Mouse (Mus musculus) kidney, postnatal 36 days (tissue): ENCODE data around the gene Il13ra1.
A peak's percentile ranks its signal among the peaks of the same experiment; 100 is the strongest.

Source experiments
- DNase-seq, 2 experiments: peaks; one replicate each; pipeline ENCODE4 v3.0.0; 2021 to 2022; ENCODE audit warnings: mixed read lengths in 2 of 2

Gene Il13ra1

DNA sequence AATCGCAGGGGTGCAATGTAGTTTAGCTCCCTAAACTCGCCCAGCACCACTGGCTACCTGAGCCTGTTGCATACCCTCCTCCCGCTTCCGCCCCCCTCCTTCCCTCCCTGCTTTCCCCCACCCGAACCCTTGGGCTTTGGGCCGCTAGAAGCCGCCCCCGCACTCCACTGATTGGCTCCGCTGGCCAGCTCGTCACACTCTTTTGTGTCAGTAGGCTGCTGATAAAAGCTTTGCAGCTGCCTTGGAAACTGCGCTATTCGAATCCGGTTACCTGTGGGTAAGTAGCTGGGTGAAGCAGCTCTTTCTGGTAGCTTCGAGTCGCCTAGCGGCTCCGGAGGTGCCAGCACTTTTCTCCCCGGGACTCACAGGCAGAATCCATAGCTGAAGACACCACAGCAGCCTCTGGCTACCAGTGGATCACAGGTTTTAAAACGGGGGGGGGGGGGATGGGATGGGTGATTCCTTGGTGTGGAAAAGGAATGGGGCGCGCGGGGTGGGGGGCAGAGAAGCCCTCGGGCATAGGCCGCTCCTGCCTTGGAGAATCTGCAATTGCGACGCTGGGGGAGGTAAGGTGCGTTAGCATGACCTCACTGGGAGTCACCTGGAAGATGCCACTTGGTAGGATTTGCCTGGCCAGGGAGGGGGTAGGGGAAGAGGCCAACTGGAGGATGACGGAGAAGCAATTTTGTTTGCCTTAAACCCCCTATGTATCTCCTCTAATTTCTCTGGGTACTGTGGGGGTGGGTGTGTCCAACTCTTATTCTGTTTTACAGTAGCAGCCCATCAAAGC, 84.0 kb downstream of the Il13ra1 start, which contains the start of gene Zcchc12:
Zcchc12 (plus strand) TSS at position 169 of the 790 bp plus-strand sequence.
- DNase-seq = peak; percentile 3 to 6

DNA sequence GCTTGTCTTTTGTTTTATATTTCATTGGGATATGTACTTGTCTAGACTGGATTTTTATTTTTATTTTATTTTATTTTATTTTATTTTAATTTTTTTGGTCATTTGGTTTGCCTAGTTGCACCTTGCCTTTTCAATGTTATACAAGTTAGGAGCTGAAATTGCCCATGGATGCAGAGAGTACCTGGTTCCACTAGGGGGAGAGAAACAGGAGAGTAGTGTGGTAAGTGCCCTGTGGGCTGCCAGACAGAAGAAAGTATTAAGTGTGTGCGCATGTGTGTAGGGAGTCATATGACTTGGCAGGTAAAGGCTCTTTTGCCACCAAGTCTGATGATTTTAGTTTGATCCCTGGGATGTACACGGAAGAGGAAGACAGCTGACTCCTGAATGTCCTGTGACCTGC, 97.6 kb downstream of the Il13ra1 start:
- DNase-seq = no peak

DNA sequence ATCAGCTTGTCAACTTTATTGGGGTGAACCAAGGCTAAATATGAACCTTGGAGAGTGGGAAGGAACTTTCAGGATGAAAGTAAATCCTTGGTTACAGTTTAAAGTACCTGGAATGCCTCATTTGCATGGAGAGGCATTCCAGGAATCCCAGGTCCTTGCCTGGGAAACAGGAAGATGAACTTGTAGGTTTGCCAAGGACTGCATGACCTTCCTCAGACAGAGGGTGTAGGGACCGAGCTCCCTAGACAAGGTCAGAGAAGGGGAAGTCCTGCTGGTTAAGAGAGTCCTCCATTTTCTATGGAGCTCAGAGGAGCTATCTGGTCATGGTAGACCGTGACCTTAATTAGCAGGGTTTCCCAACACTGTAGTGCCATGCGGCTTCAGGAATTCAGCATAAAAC, 99.3 kb downstream of the Il13ra1 start:
- peak; percentile 20 to 32 for DNase-seq
